Mouse (Mus musculus) kidney, embryonic 16.5 days (tissue): ENCODE measurements around the gene Becn1. TPM values are rescaled to one million over a fixed set of nuclear protein-coding genes. Genes with fewer than 3 reads are reported as not detected.

Experiments used
- ATAC-seq: fragments of 200-750 bp; cut with Nextera tagmentation; 2 replicates; pipeline ENCODE4 v1.8.0; 2017; ENCODE audit warnings: moderate TSS enrichment; ENCODE audit not compliant: low FRiP score, low TSS enrichment
- H3K27ac ChIP-seq: fragments of 300-500 bp; sonication (generic); 2 replicates; pipeline ENCODE4 v1.5.1; 2014; ENCODE audit warnings: low read length
- H3K27me3 ChIP-seq: fragments of 300-500 bp; sonication (generic); 2 replicates; pipeline ENCODE4 v1.6.1; 2014; ENCODE audit warnings: low read length, control low read depth, mixed read lengths; ENCODE audit not compliant: insufficient read depth
- H3K36me3 ChIP-seq: fragments of 300-500 bp; sonication (generic); 2 replicates; pipeline ENCODE4 v1.6.1; 2014; ENCODE audit warnings: low read length, control low read depth, mixed read lengths; ENCODE audit not compliant: insufficient read depth
- H3K4me1 ChIP-seq: fragments of 300-500 bp; sonication (generic); 2 replicates; pipeline ENCODE4 v1.6.1; 2014; ENCODE audit warnings: low read length, control low read depth, mixed read lengths; ENCODE audit not compliant: insufficient read depth
- H3K4me2 ChIP-seq: fragments of 300-500 bp; sonication (generic); replicated peaks from 2 replicates; pipeline ENCODE4 v1.6.1; 2014; ENCODE audit warnings: low read depth, low read length
- H3K4me3 ChIP-seq: fragments of 300-500 bp; sonication (generic); 2 replicates; pipeline ENCODE4 v1.5.1; 2014; ENCODE audit warnings: mild to moderate bottlenecking, low read length
- H3K9ac ChIP-seq: fragments of 300-500 bp; sonication (generic); replicated peaks from 2 replicates; pipeline ENCODE4 v1.6.1; 2014; ENCODE audit warnings: low read length
- H3K9me3 ChIP-seq: fragments of 300-500 bp; sonication (generic); 2 replicates; pipeline ENCODE4 v1.6.1; 2016; ENCODE audit warnings: low read length, control low read depth
- WGBS: fragments of 180-500 bp; shearing (Covaris S2); extraction: QIAGEN DNeasy Blood & Tissue Kit; methylation state at CpG from one replicate; pipeline ENCODE4 v1.1.7; 2014; 5-methylcytosine and 5-hydroxymethylcytosine counted together
- polyA plus RNA-seq: library from polyadenylated mRNA; unstranded; fragments of >200 nt; fragmentation: Nextera tagmentation; extraction: Ambion mirVana; gene quantifications from 2 replicates; pipeline ENCODE4 v1.2.1, GENCODE M21; 2015

Becn1 gene
- polyA plus RNA-seq, 1 experiment from 2014 or later: 188 TPM

GRCm38 (mm10) chr11:101276319-101277070 lies 25.6 kb downstream of the Becn1 start:
- peaks cover 7% of the 10 kb centered on the region for H3K36me3 ChIP-seq
- peaks cover 40% of the 10 kb centered on the region for H3K4me1 ChIP-seq
- H3K27ac ChIP-seq: peak overlapping the region; percentile 85
- H3K9me3 ChIP-seq: no peaks in the 10 kb centered on the region
- 0 out of 2 replicates have a peak overlapping the region, but pooled peaks have one; percentile 4 for H3K4me3 ChIP-seq
- peak overlapping the region; percentile 29; the same call in 1 of the 2 replicates for H3K9ac ChIP-seq
- H3K4me2 ChIP-seq: peak overlapping the region; percentile 81
- no peak for ATAC-seq
- no peaks in the 10 kb centered on the region for H3K27me3 ChIP-seq
- 35% methylated on average over 27 of the region's 27 CpGs for WGBS

DNA sequence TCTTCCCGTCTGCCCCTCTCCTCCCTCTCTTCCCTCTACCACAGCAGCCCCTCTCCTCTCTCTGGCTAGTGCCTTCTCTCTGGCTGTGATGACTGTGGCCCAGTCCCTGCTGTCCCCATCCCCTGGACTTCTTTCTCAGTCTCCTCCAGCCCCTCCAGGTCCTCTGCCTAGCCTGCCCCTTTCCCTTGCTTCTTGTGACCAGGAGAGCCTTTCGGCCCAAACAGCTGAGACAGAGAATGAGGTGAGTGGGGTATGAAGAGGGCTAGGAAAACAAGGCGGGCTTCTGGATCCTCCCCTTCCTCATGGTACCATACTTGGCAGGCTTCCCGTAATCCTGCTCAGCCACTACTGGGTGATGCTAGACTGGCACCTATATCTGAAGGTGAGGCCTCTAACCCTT lies 26.8 kb downstream of the Becn1 start:
- Histone ChIP-seq H3K9ac (no peak overlapping the region), H3K27ac (no peak overlapping the region), H3K4me2 (no peak overlapping the region), H3K4me1 (peaks cover 36% of the 10 kb centered on the region), H3K4me3 (no peak overlapping the region), H3K27me3 (no peaks in the 10 kb centered on the region), H3K36me3 (peaks cover 7% of the 10 kb centered on the region), H3K9me3 (no peaks in the 10 kb centered on the region)
- WGBS: 75% methylated on average over 4 of the region's 4 CpGs
- no peak for ATAC-seq

DNA sequence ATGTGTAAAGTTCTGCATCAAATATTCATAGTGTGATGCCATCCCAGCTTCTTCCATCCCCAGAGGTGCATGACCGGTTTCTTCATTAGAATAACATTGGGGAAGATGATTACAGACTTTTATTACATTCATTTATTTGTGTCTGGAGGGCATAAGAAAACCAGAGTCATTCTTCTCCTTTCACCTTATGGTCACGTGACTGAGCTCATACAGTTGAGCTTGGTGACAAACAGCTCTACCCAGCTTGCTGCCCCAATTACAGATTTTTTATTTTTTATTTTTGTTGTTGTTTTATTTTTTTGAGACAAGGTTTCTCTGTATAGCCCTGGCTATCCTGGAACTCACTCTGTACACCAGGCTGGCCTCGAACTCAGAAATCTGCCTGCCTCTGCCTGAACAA lies 29.6 kb downstream of the Becn1 start:
- H3K9me3 ChIP-seq: no peaks in the 10 kb centered on the region
- no peaks in the 10 kb centered on the region for H3K27me3 ChIP-seq
- ATAC-seq: no peak
- peaks cover 7% of the 10 kb centered on the region for H3K36me3 ChIP-seq
- no peak overlapping the region for H3K4me2 ChIP-seq
- H3K4me3 ChIP-seq: no peak overlapping the region
- H3K4me1 ChIP-seq: peaks cover 24% of the 10 kb centered on the region
- H3K9ac ChIP-seq: no peak overlapping the region
- H3K27ac ChIP-seq: no peak overlapping the region
- WGBS: 84% methylated on average over 3 of the region's 3 CpGs

GRCm38 (mm10) chr11:101269577-101270116 lies 32.4 kb downstream of the Becn1 start:
- H3K36me3 ChIP-seq: peaks cover 3% of the 10 kb centered on the region; the same call in 1 of the 2 replicates
- H3K4me2 ChIP-seq: no peak overlapping the region
- no peaks in the 10 kb centered on the region for H3K9me3 ChIP-seq
- H3K27ac ChIP-seq: no peak overlapping the region
- no peak overlapping the region for H3K4me3 ChIP-seq
- H3K4me1 ChIP-seq: peaks cover 20% of the 10 kb centered on the region
- 0 out of 2 replicates have a peak, but pooled peaks have one; percentile 43 for ATAC-seq
- peaks cover 8% of the 10 kb centered on the region; the same call in 1 of the 2 replicates for H3K27me3 ChIP-seq
- WGBS: 17% methylated on average over 10 of the region's 10 CpGs
- H3K9ac ChIP-seq: no peak overlapping the region

GRCm38 (mm10) chr11:101265906-101266305 lies 36.2 kb downstream of the Becn1 start:
- peaks cover 3% of the 10 kb centered on the region; the same call in 1 of the 2 replicates for H3K36me3 ChIP-seq
- H3K9me3 ChIP-seq: no peaks in the 10 kb centered on the region
- H3K4me1 ChIP-seq: peaks cover 52% of the 10 kb centered on the region
- H3K4me3 ChIP-seq: no peak overlapping the region
- H3K27ac ChIP-seq: no peak overlapping the region
- H3K9ac ChIP-seq: no peak overlapping the region
- peak overlapping the region; percentile 59; the same call in 1 of the 2 replicates for H3K4me2 ChIP-seq
- no peak for ATAC-seq
- 50% methylated on average over 6 of the region's 6 CpGs for WGBS
- H3K27me3 ChIP-seq: peaks cover 20% of the 10 kb centered on the region

- ATAC-seq: no peak
- H3K9ac ChIP-seq: peak overlapping the region; percentile 36; the same call in 1 of the 2 replicates
- peaks cover 58% of the 10 kb centered on the region for H3K4me1 ChIP-seq
Measured at GRCm38 (mm10) chr11:101264954-101265471, 37.1 kb downstream of the Becn1 start.

DNA sequence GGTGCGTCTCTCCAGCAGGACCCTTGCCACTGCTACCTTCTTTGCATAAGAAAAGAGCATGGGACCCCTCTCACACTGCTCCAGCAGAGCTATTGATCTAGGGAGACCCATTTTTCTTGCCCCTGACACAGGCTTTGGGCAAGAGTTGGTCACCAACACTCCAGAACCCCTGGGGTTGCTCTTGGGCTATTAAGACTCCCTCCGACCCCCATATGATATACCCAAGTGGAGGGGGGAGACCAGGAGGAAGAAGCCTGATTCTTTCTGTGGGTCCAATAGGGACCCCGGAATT lies 38.2 kb downstream of the Becn1 start:
- no peak overlapping the region for H3K27ac ChIP-seq
- peak overlapping the region; percentile 98; the same call in 1 of the 2 replicates for H3K4me2 ChIP-seq
- peaks cover 3% of the 10 kb centered on the region; the same call in 1 of the 2 replicates for H3K36me3 ChIP-seq
- peak overlapping the region; percentile 78 for H3K4me3 ChIP-seq
- WGBS: 45% methylated on average over 3 of the region's 3 CpGs
- no peak for ATAC-seq
- peaks cover 20% of the 10 kb centered on the region for H3K27me3 ChIP-seq
- H3K4me1 ChIP-seq: peaks cover 61% of the 10 kb centered on the region
- H3K9me3 ChIP-seq: no peaks in the 10 kb centered on the region
- H3K9ac ChIP-seq: 0 out of 2 replicates have a peak overlapping the region, but pooled peaks have one; percentile 46

More at GRCm38 (mm10) chr11:101264954-101265471, 37.1 kb downstream of the Becn1 start:
- H3K36me3 ChIP-seq: peaks cover 3% of the 10 kb centered on the region; the same call in 1 of the 2 replicates
- peaks cover 20% of the 10 kb centered on the region for H3K27me3 ChIP-seq
- peak overlapping the region; percentile 59 for H3K4me2 ChIP-seq
- H3K27ac ChIP-seq: no peak overlapping the region
- peak overlapping the region; percentile 38 for H3K4me3 ChIP-seq
- WGBS: 7% methylated on average over 31 of the region's 31 CpGs
- no peaks in the 10 kb centered on the region for H3K9me3 ChIP-seq

DNA sequence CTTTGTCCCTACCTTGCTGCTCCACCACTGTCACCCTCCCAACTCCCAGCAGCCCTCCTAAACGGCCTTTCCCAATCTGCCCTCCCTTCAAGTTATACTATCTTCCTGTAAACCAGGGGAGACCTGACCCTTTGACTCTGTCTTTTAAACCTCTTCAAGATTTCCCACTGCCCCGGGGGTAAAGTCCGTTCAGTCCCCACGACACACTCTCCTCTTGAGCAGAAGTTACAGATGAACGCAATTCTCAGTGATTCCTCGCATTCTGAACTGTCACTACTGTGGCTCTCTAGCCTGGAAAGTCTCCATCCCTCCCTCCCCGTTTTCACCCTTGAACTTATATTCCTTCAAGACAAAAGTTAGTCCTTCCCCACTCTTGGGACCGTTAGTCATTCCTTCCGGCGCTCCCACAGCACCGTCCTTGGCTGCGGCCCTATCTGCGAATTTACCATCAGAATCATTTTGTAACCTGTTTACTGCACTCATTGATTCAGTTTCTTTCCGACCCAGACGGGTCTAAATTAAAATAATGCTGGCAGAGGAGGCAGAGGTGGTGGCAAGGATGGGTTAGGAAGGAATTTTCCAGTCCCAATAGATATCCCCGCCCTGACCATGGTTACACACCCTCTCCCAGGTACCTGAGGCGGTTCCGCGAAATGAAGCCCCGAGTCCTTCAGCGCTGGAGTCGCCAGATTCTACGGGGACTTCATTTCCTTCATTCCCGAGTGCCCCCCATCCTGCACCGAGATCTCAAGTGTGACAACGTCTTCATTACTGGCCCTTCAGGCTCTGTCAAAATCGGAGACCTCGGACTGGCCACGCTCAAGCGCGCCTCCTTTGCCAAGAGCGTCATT lies 38.7 kb downstream of the Becn1 start:
- no peak for ATAC-seq
- Histone ChIP-seq H3K9ac (peak overlapping the region; percentile 46; the same call in 1 of the 2 replicates), H3K36me3 (peaks cover 3% of the 10 kb centered on the region; the same call in 1 of the 2 replicates), H3K27ac (no peak overlapping the region), H3K4me1 (peaks cover 67% of the 10 kb centered on the region), H3K9me3 (no peaks in the 10 kb centered on the region), H3K4me3 (peak overlapping the region; percentile 78), H3K27me3 (peaks cover 20% of the 10 kb centered on the region), H3K4me2 (peak overlapping the region; percentile 98)
- WGBS: 20% methylated on average over 32 of the region's 32 CpGs

DNA sequence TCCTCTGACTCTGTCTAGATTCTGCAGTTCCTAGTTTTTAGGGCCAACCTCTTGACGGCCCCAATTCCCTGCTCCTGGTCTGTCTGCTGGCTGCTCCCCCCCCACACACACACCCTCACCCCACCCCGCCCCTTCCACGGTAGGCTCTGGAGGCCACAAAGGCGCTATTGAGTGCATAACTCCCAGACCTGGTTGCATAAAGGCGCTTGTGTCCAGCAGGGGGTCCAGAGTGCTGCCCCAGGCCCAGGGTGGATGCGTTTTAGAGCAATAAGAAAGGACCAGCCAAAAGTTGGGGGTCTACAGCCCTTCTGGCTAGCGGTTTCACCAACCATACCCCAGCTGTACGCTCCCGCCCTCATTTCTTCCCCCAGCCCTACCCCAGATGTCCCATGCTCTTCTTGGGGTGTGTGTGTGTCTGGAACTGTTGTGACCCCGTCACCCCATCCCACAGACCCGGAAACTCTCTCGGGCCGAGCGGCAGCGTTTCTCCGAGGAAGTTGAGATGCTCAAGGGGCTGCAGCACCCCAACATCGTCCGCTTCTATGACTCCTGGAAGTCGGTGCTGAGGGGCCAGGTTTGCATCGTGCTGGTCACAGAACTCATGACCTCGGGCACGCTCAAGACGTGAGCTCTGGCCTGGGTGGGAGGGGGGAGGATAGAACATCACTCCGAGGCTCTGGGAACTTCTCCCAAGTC lies 39.7 kb downstream of the Becn1 start:
- Histone ChIP-seq H3K9me3 (no peaks in the 10 kb centered on the region), H3K4me2 (peak overlapping the region; percentile 98), H3K36me3 (peaks cover 3% of the 10 kb centered on the region; the same call in 1 of the 2 replicates), H3K27ac (no peak overlapping the region), H3K4me1 (peaks cover 76% of the 10 kb centered on the region), H3K9ac (peak overlapping the region; percentile 48), H3K27me3 (peaks cover 20% of the 10 kb centered on the region), H3K4me3 (peak overlapping the region; percentile 78)
- 5% methylated on average over 24 of the region's 24 CpGs for WGBS
- ATAC-seq: no peak
